Mouse (Mus musculus) heart, adult 18-20 months (tissue): ENCODE data around the gene Tmem262. TPM values are rescaled to one million over a fixed set of nuclear protein-coding genes. Genes with fewer than 3 reads are reported as not detected.

Experiments
- DNase-seq, 2 experiments: peaks; one replicate each; pipeline ENCODE4 v3.0.0; 2021 to 2022; ENCODE audit warnings: mixed read lengths in 1 of 2
- microRNA-seq, 2 experiments: library from miRNA; unstranded; fragments of <30 nt; microRNA quantifications; one replicate each; pipeline ENCODE4 v1.2.0; 2022
- total RNA-seq, 2 experiments: library from RNA; stranded (reverse); gene quantifications; 2 replicates each; pipeline ENCODE4 v1.2.3; 2021

Tmem262 gene
- total RNA-seq, 2 experiments from 2014 or later, result not detected

DNA sequence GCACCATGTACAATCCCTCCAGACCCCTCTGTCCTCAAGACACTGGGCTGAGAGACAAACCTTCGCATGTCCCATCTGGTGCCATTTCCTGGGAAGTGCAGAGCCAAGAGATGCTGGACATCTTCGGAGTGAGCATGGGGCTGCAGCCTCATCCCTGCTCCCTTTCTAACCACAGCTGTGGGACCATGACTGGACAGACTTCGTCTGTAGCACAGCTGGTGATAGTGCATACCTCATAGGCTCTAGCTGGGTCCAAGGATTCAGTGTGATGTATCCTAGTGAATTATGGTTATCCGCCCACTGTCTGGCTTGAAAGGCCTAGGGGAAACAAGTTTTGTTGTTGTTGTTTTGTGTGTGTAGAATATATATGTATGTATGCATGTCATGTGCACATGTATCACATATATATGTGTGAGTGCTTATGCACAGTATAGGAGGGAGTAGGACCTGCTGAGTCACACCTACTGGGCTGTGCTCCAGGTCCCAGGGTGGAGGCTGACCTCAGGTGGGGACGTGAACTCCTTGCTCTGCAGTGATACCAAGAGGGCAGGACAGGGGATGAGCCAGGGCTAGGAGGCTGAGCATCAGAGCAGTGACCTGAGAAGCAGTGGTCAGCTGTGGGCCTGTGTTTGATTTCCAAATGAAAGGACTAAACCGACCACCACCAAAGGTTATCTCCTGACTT, 22.5 kb downstream of the Tmem262 start:
- no peak for DNase-seq

DNA sequence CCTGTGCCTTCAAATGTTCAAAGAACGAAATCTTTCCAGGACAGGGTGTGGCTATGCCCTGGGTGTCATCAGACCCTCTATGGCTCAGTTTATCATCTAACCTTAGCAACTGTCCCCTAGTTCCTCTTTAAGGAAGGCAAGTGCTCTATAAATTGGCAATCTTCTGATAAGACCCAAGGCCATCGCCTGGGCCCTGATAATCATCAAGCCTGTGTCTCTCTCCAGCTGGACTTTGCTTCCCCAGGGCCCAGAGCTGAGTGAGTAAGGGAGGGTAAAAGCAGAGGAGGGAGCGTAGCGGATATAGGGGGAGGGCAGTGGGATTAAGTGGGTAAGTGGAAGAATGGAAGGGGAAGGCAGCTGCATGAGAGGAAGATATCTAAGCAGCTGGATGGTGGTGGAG, 24.6 kb downstream of the Tmem262 start:
- no peak for DNase-seq

DNA sequence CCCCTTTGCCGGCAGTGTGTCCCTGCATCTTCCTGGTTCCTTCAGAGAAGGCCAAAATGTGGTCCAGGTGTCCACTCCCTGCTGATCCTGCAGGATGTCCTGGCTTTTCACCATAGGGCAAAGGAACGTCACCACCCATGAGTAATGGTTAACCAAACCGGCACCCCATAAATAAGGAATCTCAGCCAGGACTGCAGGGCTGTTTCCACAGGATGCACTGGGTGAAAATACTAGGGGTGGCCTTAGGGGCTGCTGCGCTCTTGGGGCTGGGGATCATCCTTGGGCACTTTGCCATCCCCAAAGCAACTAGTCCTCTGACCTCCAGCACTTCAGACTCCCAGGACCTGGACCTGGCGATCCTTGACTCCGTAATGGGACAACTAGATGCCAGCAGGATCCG, 25.8 kb downstream of the Tmem262 start, which contains the start of gene Naaladl1:
TSS of gene Naaladl1 (plus strand) at position 197 of the 400 bp plus-strand sequence.
- DNase-seq, result no peak

DNA sequence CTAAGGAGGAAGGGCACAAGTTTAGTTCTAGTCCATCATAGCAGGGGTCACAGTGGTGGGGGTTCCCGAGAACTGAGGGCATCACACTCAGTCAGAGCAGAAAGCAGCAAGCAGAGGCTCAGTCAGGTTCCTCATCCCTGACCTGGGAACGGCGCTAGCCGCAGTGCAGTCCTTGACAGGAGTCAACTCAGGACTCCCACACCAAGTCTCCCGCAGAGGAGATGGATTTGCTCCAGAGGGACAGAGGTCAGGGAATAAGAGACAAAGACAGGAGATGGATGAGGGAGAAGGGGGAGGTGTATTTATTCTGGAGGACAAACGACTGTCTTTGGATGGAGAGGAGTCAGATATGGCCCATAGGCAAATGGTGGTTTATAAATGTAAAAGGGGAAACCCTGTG, 33.3 kb downstream of the Tmem262 start:
- DNase-seq, result no peak

DNA sequence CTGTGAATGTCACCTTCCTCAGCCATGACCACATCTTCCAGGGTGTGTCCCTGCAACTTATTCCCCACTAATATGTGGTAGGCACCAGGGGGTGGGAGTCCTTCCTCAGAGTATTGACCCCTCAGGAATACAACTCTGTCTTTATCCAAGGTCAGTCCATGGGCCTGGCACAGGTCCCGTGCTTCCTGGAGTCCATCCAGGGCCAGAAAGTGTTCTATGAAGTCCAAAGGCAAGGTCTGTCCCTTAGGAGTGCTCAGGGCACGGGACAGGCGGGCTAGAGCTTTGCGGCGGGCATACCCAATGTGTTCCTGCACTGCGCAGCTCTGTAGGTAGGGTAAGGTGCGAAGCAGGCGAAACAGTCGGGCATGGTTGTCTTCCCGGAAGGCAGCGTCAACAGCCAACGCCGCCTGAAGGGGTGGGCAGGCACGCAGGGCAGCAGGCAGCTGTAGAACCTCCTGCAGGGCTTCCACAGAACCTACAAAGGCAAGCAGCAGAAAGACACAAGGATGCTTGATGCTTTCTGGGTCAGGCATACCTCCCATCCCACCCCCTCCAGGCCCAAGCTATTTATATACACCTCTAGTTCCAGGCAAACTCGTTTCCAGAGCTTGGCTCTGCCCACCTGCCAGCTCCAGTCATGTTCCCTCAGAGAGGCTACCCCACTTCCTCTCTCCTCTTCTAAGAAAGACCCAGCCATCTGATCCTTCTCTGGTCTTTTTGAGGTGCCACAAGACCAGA, 36.4 kb downstream of the Tmem262 start:
- DNase-seq, result no peak

DNA sequence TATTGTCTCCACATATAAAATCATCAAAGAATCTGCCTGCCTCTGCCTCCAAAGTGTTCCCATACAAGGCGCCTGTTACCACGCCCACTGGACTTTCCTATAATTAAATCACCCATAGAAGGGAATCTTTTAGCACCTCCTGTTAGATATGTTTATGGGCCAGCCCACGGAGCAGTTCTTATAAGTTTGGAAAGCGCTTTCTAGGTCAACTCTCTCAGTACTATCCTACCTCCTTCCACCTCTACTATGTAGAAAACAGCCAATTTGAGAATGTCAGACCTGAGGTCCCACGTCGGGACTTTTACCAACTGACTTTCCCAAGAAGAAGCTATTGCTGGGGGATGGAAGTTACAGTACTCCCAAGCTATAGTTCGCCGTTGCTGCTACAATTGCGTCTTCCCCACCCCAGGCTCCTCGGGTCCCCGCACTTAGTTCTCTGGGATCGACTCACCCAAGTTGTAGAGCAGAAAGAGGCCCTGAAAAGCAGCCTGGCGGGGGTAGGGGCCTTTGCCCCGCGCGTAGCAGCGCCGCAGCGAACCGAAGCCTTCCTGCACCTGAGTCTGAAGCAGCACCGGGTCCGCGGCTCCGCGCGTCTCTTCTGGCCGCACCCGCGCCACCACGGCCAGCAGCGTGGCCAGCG, 37.6 kb downstream of the Tmem262 start:
- DNase-seq, result no peak

DNA sequence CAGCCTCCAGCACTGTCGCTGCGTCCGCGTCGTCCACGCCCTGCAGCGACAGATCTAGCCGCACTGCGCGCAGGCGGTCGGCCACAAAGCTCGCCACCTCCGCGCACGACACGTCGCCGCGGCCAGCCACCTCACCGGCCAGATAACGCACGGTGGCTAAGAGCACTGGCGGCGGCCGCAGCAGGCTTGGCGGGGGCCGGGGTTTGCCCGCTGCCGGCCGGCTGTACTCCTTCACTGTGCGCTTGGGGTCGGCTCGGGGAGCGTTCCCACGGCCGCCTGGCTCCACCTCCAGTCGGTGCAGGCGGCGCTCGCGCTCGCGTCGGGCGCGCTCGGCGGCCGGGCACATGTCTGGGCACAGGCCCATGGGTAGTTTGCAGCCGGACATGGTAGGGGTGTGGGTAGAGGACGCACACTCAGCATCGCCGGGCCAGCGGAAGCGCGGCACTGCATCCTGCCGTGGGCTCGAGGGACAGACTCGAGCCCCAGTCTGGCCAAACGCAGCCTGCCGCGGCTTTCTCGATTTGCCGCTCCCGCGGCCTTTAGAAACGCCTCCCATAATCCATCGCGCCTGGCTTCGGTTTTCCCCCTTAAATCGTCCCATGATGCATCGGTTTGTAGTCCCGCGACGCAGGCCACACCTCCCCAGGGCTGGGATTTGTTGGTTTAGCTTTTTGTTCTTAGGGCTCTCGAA, 38.3 kb downstream of the Tmem262 start, which contains the start of gene Sac3d1:
TSS of gene Sac3d1 (minus strand) at position 665 of the 691 bp plus-strand sequence.
- DNase-seq, result peak; percentile 93 to 94

DNA sequence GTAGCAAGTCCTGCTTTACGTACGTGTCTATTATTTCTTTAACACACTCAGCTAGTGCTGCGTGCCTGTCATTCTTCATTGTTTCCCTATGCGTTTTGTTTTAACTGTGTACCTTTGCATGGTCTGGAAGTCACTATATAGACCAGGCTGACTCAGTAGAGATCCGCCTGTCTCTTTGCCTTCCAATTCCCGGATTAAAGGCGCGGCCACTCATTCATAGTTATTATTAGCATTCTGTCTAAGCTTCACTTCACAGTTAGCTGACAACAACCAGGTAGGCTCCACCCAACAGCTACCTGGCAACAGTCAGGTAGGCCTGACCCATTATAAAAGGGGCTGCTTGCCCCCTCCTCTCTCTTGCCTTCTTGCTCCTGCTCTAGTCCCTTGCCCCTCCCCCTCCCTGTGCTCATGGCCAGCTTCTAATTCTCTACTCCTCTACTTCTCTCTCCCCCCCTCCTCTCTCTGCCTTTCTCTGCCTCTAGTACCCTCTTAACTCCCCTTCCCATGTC, 38.9 kb downstream of the Tmem262 start:
- no peak for DNase-seq

DNA sequence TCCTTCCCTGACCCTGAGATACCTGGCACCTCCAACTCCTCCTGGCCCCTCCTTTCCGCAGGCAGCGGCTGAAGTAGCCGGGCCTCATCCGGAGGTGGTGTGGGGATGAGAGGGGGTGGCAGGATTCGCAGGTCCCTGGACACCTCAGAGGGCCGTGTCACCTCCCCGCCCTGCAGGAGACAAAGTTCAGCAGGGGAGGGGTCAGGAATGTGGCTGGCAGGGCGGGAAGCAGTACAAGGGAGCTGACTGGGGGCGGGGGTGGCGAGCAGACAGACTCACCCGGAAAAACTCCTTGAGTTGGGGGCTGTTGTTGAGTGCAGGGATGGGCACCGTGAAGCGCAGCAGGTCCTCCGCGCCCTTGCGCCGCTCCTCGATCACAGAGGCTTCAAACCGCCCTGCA, 41.9 kb downstream of the Tmem262 start:
- DNase-seq, result no peak

DNA sequence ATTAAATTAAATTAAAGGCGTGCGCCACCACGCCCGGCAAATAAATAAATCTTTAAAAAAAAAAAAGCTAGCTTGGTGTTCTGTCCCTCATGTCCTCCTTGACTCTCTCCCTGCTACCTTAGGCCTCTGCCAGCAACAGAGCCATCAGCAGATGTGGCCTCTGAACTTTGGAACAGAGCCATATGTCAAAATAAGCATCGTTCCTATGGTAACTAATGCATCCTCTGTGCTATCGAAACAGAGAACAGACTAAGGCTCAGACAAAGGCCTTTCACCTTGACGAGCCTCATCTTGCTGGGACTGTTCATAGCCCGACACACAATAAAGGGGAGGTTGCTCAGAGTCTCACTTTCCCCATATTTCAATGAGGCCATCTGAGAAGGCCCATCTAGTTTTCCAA, 43.5 kb downstream of the Tmem262 start:
- no peak for DNase-seq

DNA sequence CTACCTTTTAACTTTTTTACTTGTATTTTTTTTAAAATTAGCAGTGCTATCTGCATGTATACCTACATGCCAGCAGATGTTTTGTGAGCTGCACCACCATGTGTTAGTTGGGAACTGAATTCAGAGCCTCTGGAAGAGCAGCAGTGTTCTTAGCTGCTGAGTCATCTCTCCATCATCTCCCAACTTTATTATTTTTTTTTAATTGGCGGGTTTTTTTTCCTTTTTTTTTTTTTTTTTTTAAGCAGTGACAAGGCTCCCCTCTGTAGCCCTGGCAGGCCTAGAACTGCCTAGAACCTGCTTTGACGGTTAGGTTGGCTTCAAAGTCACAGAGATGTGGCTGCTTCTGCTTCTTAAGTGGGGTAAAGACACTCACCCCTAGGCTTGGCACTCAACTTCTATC, 45.1 kb downstream of the Tmem262 start:
- DNase-seq, result no peak

DNA sequence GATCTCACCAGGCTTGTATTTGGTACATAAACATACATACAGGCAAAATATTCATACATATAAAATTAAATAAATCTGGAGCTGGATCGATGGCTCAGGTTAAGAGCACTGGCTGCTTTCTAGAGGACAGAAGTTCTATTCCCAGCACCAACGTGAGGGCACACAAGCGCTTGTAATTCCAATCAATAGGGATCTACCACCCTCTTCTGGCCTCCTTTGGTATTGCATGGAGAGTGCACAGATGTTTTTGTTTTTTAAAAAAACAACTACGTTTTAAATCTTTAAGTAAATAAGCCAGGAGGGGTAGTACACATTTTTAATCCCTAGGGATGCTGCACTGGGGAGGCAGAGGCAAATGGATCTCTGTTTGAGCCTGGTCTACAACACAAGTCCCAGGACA, 46.5 kb downstream of the Tmem262 start:
- DNase-seq, result peak; percentile 31 to 80

DNA sequence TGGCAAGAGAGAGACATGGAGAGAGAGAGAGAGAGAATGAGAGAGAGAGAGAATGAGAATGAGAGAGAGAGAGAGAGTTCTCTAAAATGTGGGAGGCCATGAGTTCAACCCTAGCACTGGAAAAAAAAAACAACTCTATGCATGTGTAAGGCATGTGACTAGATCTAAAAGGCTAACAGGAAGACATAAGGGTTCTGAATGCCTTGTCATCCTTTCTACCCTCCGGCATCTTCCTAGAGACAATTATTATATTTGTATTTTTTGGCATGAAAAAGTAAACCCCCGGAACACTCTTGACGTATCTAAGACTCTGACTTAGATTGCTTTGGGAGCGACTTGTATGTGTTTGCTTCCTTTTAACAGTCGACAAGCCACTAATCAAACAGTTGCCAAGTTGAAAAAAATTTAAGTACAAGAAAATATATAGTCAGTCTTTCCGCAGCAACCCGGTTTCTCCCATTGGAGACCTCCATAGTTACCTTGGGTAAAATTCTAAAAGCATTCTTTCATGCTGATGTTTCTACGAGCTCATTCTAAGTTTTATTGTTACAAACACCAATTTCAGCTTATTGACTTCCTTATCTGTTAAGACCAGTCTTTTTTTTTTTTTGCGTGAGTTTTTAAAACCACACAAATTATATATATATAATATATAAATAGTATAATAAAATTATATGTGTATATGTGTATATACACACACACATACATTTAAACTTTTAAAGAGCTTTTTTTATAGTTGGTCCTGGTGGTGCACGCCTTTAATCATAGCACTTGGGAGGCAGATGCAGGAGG, 47.2 kb downstream of the Tmem262 start:
- no peak for DNase-seq

DNA sequence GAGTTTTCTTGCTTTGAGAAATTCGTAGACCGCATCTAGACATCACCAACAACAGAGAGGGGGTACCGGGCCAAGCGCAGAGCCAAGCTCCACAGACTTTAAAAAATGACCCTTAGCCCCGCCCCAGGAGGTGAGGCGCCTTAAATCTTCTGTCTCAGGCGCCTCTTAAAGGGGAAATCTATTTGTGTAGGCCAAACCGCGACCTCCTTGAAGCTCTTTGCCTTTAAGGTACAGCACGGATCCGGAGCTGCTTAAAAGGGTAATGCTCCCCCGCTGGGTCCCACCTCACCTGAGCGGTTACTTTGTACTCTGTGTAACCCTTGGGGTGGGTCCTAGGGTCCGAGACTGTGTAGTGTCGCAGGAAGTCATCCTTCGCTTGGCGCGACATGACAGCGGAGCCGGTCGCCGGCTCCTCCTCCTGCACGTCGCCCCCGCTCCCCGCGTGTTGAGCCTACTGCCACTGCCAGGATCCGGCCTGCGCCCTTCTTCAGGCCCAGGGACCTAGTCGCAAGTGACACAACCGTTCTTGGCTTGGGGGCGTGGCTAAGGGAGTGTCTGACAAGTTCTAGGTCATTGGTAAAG, 48.0 kb downstream of the Tmem262 start, which contains the start of gene Snx15:
TSS of gene Snx15 (minus strand) at position 545 of the 582 bp plus-strand sequence.
- peak; percentile 96 to 97 for DNase-seq

Small RNA genes within 50 kb of the gene (microRNA-seq; reads per million reads assigned to microRNA genes)
- gene Mir6988, result 1.1 to 3.4 reads per million in 2 experiments

Other genes starting within 250 kb of the Tmem262 start
- gene Frmd8, start 204.8 kb upstream of the Tmem262 start, total RNA-seq, result 10 to 100 TPM in 1 of 2 experiments, 1 to 10 TPM in 1; 7.2 to 10.6 TPM
- 1 to 10 TPM; 2.6 to 2.8 TPM for gene Slc25a45, start 202.2 kb upstream of the Tmem262 start, total RNA-seq
- under 1 TPM in 1 of 2 experiments, not detected in 1; 0.35 TPM for gene Tigd3, start 185.9 kb upstream of the Tmem262 start, total RNA-seq
- 10 to 100 TPM; 77.6 to 84.0 TPM for gene Dpf2, start 167.0 kb upstream of the Tmem262 start, total RNA-seq
- gene Cdc42ep2, start 155.2 kb upstream of the Tmem262 start, total RNA-seq, result 1 to 10 TPM; 6.6 to 9.0 TPM
- 10 to 100 TPM in 1 of 2 experiments, 1 to 10 TPM in 1; 8.7 to 10.6 TPM for gene Pola2, start 115.8 kb upstream of the Tmem262 start, total RNA-seq
- gene Slc22a20, start 93.9 kb upstream of the Tmem262 start, total RNA-seq, result not detected
- gene Capn1, start 64.1 kb upstream of the Tmem262 start, total RNA-seq, result 10 to 100 TPM; 32.0 to 40.4 TPM
- 10 to 100 TPM; 21.1 to 21.3 TPM for gene Syvn1, start 33.5 kb upstream of the Tmem262 start, total RNA-seq
- 10 to 100 TPM; 42.2 to 47.2 TPM for gene Mrpl49, start 22.2 kb upstream of the Tmem262 start, total RNA-seq
- 100 to 1,000 TPM; 613 to 618 TPM for gene Fau, start 22.2 kb upstream of the Tmem262 start, total RNA-seq
- gene Znhit2, start 18.8 kb upstream of the Tmem262 start, total RNA-seq, result 10 to 100 TPM; 11.1 to 11.2 TPM
- 1 to 10 TPM; 2.1 to 3.0 TPM for gene Tm7sf2, start 11.7 kb upstream of the Tmem262 start, total RNA-seq
- gene Vps51, start 2.8 kb upstream of the Tmem262 start, total RNA-seq, result 10 to 100 TPM; 20.9 to 22.2 TPM
- under 1 TPM in 1 of 2 experiments, not detected in 1; 0.47 TPM for gene Gm28374, start 2.2 kb downstream of the Tmem262 start, total RNA-seq
- gene Zfpl1, start 4.9 kb downstream of the Tmem262 start, total RNA-seq, result 10 to 100 TPM; 15.5 to 16.1 TPM
- gene Cdca5, start 5.0 kb downstream of the Tmem262 start, total RNA-seq, result under 1 TPM in 1 of 2 experiments, not detected in 1; 0.21 TPM
- not detected for gene AC131692.1, start 14.4 kb downstream of the Tmem262 start, total RNA-seq
- not detected for gene Naaladl1, start 25.7 kb downstream of the Tmem262 start, total RNA-seq
- 10 to 100 TPM in 1 of 2 experiments, 1 to 10 TPM in 1; 9.2 to 10.0 TPM for gene Sac3d1, start 38.6 kb downstream of the Tmem262 start, total RNA-seq
- gene Snx15, start 48.3 kb downstream of the Tmem262 start, total RNA-seq, result 10 to 100 TPM; 13.9 to 15.2 TPM
- 1 to 10 TPM in 1 of 2 experiments, under 1 TPM in 1; 0.54 to 2.7 TPM for gene Batf2, start 61.0 kb downstream of the Tmem262 start, total RNA-seq
- 10 to 100 TPM; 66.4 to 72.1 TPM for gene Arl2, start 61.5 kb downstream of the Tmem262 start, total RNA-seq
- gene Majin, start 104.4 kb downstream of the Tmem262 start, total RNA-seq, result not detected
- not detected for gene Gpha2, start 146.3 kb downstream of the Tmem262 start, total RNA-seq
- gene Ppp2r5b, start 155.8 kb downstream of the Tmem262 start, total RNA-seq, result 10 to 100 TPM; 32.2 to 32.5 TPM
- 10 to 100 TPM; 21.5 to 22.1 TPM for gene Atg2a, start 161.6 kb downstream of the Tmem262 start, total RNA-seq
- gene Ehd1, start 196.7 kb downstream of the Tmem262 start, total RNA-seq, result 100 to 1,000 TPM; 101 to 107 TPM
- 10 to 100 TPM; 13.8 TPM for gene Cdc42bpg, start 226.4 kb downstream of the Tmem262 start, total RNA-seq